Mouse (Mus musculus): Measurements from ENCODE around the gene Asic1.
A peak's percentile ranks its signal among the peaks of the same experiment; 100 is the strongest.

Gene Asic1

GRCm38 (mm10) chr15:99701999-99702900 is 32.1 kb downstream of the Asic1 start, which contains the start of gene Smarcd1:
Smarcd1 (plus strand) TSS chr15:99702129.
- peak; percentile 97 for DNase-seq (ENCODE audit: low spot score)

DNA sequence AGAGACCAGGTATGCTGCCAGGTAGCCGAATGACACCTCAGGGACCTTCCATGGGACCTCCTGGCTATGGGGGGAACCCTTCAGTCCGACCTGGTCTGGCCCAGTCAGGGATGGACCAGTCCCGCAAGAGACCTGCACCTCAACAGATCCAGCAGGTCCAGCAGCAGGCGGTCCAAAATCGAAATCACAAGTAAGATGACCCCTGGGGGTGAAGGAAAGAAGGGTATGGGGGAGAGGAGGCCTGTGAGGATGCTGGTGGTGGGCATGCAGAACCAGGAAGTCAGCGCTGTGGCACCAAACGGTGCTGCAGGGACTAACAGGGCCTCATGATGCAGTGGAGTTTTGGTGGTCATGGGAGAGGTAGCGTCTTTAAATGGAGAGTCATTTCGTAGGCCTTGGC is 32.9 kb downstream of the Asic1 start:
- no peak for DNase-seq (ENCODE audit: low spot score)

GRCm38 (mm10) chr15:99703676-99704040 is 33.5 kb downstream of the Asic1 start:
- DNase-seq (ENCODE audit: low spot score), result no peak

DNA sequence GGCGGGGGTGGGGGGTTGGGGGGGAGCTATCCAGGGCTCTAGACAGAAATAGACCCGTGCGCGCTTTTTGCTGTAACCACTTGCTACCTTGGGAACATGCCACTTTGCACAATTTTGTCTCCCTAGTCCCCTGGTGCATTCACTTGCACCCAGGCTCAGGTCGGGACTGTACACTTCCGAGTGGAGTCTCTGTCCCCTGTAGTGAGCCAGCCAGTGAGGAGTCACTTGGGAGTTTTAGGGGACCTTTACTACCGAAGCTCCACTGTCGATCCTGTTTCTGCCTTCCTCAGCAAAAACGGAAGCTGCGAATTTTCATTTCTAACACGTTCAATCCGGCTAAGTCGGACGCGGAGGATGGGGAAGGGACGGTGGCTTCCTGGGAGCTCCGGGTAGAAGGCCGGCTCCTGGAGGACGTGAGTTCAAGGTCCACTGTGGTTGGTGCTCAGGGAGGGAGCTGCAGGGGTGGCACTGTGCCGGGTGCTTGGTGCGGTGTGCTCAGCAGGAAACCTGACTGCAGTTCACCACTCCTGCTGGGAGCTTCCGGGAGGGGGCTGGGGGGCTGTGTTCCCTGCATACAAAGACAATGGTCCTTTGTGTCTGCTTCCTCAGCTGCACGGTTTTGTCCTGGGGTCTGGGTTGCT is 34.0 kb downstream of the Asic1 start:
- no peak for DNase-seq (ENCODE audit: low spot score)

GRCm38 (mm10) chr15:99704881-99705280 is 34.7 kb downstream of the Asic1 start:
- DNase-seq (ENCODE audit: low spot score), result no peak

DNA sequence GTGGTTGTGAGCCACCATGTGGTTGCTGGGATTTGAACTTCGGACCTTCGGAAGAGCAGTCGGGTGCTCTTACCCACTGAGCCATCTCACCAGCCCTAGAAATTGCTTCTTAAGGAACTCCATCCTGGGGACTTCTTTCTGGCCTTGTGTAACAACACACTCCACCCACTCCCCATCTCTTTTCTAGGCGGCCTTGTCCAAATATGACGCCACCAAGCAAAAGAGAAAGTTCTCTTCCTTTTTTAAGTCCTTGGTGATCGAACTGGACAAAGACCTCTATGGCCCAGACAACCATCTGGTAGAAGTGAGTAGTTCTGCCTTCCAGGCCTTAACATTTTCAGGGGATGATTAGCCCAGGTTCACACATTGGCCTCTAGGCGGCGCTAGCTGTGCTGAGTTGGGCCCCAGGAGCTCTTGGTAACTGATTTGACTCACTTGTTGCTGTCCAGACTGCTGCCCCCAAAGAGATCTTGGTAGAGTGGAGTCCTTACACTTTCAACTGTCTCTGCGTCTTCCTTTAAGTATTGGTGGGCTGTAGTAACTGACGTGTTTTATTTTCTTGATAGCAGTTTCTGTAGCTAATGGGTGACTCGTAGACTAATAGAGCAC is 35.4 kb downstream of the Asic1 start, which contains the start of gene Gm17349:
Gene Gm17349, minus strand, starts transcription at position 51 of the 609 bp plus-strand sequence.
- no peak for DNase-seq (ENCODE audit: low spot score)

DNA sequence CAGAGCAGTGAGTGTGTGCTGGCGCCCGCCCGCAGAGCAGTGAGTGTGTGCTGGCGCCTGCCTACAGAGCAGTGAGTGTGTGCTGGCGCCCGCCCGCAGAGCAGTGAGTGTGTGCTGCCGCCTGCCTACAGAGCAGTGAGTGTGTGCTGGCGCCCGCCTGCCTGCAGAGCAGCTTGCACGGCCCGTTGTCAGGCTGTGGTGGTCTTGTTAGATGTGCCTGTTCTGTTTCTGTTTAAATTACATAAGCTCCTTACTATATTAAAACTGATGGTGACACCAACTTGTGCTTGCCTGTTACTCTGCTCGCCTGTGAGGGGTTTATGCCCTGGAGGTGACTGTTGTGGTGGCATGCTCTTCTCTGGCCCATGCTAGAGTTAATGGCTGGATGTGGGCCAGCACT is 38.0 kb downstream of the Asic1 start:
- DNase-seq (ENCODE audit: low spot score), result no peak

GRCm38 (mm10) chr15:99710221-99711190 is 40.3 kb downstream of the Asic1 start:
- no peak for DNase-seq (ENCODE audit: low spot score)

DNA sequence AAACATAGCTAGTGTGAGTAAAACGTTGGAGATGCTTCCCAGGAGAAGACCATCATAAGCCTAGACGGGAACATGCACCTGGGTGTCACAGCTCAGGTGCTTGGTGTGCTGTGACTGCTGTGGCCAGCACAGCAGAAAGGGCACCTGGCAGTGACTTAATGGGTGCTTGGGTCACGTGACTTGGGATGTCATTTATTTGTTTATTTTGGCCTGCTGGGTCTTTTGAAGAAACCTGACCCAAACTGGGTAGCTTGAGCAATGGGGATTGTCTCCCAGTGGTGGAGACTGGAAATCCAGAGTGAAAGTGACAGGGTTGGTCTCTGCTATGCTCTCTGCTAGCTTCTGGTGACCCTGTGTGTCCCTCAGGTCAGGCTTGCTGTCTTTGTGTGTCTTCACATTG is 41.3 kb downstream of the Asic1 start:
- no peak for DNase-seq (ENCODE audit: low spot score)

- no peak for DNase-seq (ENCODE audit: low spot score)
Observed at GRCm38 (mm10) chr15:99712666-99713559, 42.7 kb downstream of the Asic1 start.

DNA sequence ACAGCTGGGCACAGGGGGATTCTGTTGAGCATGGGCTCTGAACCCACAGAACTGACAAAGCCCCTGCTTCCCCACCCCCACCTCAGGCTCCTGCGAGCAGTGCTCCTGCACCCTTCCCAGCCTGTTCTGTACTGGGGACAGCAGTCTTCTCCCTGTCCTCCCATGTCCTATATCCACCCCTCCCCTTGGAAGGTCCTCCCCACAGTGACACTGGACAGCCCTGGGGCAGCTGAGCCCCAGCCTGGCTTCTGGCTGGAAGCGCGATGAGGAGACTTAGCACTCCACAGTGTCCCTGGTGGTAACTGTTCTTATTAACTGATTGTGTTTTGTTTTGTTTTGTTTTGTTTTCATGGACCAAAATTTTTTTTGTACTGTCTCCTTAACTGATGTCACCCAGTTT is 43.4 kb downstream of the Asic1 start:
- DNase-seq (ENCODE audit: low spot score), result no peak

GRCm38 (mm10) chr15:99714206-99714605 is 44.0 kb downstream of the Asic1 start:
- DNase-seq (ENCODE audit: low spot score), result no peak

DNA sequence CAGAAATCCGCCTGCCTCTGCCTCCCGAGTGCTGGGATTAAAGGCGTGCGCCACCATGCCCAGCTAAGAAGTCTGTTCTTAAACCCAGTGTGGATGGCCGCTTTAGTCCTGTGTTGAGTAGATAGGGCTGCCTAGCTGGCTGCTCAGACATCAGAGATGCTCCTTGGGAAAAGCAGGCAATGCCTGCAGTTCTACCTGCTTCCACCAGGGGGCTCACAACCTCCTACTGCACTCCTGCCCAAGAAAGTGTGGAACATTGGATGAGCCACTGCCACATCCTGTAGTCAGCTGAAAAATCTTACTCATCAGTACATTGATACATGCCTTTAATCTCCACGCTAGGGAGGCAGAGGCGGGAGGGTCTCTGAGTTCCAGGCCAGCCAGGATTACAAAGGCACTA is 44.7 kb downstream of the Asic1 start:
- DNase-seq (ENCODE audit: low spot score), result peak; percentile 69

DNA sequence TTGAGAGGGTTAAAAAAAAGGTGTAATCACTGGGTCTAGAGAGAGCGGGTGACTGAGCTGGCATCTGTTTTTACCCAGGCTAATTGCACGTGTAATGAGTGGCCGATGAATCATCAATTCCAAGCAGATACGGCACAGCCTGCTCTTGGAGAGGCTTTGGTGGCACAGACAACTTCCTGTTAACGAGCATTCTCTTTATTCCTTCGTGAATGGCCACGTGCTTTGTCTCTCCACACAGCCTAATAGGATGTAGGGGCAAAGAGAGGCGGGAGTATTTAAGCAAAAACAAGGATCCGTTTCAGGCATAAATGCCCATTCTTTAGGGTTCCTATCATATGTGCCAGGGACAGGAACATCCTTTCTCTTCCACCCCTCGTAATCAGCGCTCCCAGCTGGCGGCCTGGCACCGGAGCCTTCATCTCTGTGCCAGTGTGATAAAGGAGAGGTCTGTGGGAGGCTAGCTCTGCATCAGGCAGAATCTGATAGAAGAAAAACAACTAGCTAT is 45.2 kb downstream of the Asic1 start:
- no peak for DNase-seq (ENCODE audit: low spot score)

DNA sequence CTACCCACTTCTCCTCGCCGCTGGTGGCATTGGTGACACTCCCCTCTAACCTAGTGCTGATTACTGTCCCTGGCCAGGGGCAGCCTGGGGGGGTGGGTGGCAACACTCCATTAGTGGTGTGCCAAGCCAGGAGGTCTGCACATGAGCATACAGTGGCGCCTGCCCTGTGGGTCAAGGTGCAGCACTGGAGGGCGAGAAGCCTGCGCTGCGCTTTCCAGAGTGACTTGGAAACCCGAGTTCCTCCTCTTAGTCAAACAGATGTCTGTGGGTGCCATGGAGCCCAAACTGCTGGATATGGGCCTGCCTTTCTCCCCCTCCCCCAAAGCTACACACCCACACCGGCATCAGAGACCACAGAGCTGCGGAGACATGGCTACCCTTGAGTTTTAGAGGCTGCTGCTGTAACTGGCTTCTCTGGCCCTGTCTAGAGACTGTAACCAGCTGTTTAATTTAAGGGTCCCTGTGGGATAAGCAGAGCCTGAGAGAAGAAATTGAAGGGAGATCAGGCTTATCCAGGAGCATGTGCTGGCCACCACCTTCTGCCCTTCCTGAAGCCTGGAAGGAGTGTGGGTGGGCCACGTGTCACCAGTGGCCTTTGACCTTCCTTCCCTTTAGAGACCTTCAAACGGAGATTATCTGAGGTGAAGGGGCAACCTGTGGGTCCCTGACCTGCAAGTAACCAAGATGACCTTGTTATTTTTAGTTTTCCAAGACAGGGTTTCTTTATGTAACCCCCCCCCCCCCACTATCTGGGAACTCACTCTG is 46.0 kb downstream of the Asic1 start:
- no peak for DNase-seq (ENCODE audit: low spot score)

- DNase-seq (ENCODE audit: low spot score), result no peak
Observed at GRCm38 (mm10) chr15:99716814-99717213, 46.6 kb downstream of the Asic1 start.

GRCm38 (mm10) chr15:99717386-99718334 is 47.5 kb downstream of the Asic1 start, which contains the start of gene Gpd1:
Gpd1 (plus strand) TSS chr15:99717515.
- DNase-seq (ENCODE audit: low spot score), result no peak

GRCm38 (mm10) chr15:99718461-99719021 is 48.4 kb downstream of the Asic1 start:
- DNase-seq (ENCODE audit: low spot score), result no peak

Data from ovary, postnatal 14 days (tissue).